Mouse (Mus musculus) ES-E14 (cell line): ENCODE measurements around the gene Nyx. TPM values are rescaled to one million over a fixed set of nuclear protein-coding genes. Genes with fewer than 3 reads are reported as not detected.

Source experiments
- DNase-seq: peaks from one replicate; pipeline ENCODE4 v3.0.0-alpha.2; 2013; ENCODE audit warnings: low read depth, low spot score
- H3K27ac ChIP-seq: 2 replicates; pipeline ENCODE4 v1.5.1; 2012; ENCODE audit warnings: low read depth, mild to moderate bottlenecking, low read length, moderate library complexity, mixed read lengths; ENCODE audit not compliant: poor library complexity, insufficient read depth, severe bottlenecking
- H3K36me3 ChIP-seq: 2 replicates; pipeline ENCODE4 v1.6.1; 2012; ENCODE audit warnings: mild to moderate bottlenecking, low read length, moderate library complexity, mixed read lengths; ENCODE audit not compliant: control insufficient read depth, poor library complexity, insufficient read depth, severe bottlenecking
- H3K4me1 ChIP-seq, 2 experiments: fragments of 150-350 bp in 1 of 2; sonication (generic) in 1 of 2; 2 replicates each; pipeline ENCODE4 v1.6.1; 2012; ENCODE audit warnings: low read length in 2 of 2, mild to moderate bottlenecking in 1 of 2, mixed read lengths in 1 of 2; ENCODE audit not compliant: control insufficient read depth in 2 of 2, insufficient read depth in 2 of 2, poor library complexity in 1 of 2
- H3K4me3 ChIP-seq, 2 experiments: fragments of 150-350 bp in 1 of 2; sonication (generic) in 1 of 2; 2 replicates each; pipeline ENCODE4 v1.5.1; 2012; ENCODE audit warnings: low read length in 2 of 2, low read depth in 1 of 2, mild to moderate bottlenecking in 1 of 2, mixed read lengths in 1 of 2; ENCODE audit not compliant: insufficient read depth in 1 of 2, poor library complexity in 1 of 2, severe bottlenecking in 1 of 2
- H3K9ac ChIP-seq: 2 replicates; pipeline ENCODE4 v1.6.1; 2012; ENCODE audit warnings: low read depth, mild to moderate bottlenecking, low read length, mixed read lengths; ENCODE audit not compliant: poor library complexity, insufficient read depth, severe bottlenecking
- H3K9me3 ChIP-seq: fragments of 150-350 bp; sonication (generic); 2 replicates; pipeline ENCODE4 v1.6.1; 2012; ENCODE audit warnings: low read depth, mild to moderate bottlenecking, low read length; ENCODE audit not compliant: control insufficient read depth, insufficient read depth
- CHD2 ChIP-seq: IDR thresholded peaks from 2 replicates; pipeline ENCODE4 v1.6.1; 2014; ENCODE audit warnings: mild to moderate bottlenecking, low read depth, low read length, inconsistent platforms
- HCFC1 ChIP-seq: IDR thresholded peaks from 2 replicates; pipeline ENCODE4 v1.6.1; 2012; ENCODE audit warnings: low read length, inconsistent platforms, borderline replicate concordance; ENCODE audit not compliant: insufficient read depth
- MAFK ChIP-seq: IDR thresholded peaks from 2 replicates; pipeline ENCODE4 v1.6.1; 2014; ENCODE audit warnings: mild to moderate bottlenecking, low read depth, low read length, inconsistent platforms; ENCODE audit not compliant: insufficient read depth
- ZC3H11A ChIP-seq: IDR thresholded peaks from 2 replicates; pipeline ENCODE4 v1.6.1; 2012; ENCODE audit warnings: low read depth, mild to moderate bottlenecking, inconsistent platforms, low read length, borderline replicate concordance
- ZNF384 ChIP-seq: IDR thresholded peaks from 2 replicates; pipeline ENCODE4 v1.6.1; 2012; ENCODE audit warnings: low read depth, low read length, inconsistent platforms
- in situ Hi-C, 2 experiments: fragments of 600-800 bp; cut with MboI; formaldehyde crosslinking; loops; one replicate each; pipeline ENCODE4 v1.15.1; 2025; ENCODE audit warnings: low sequenced_read_pairs in 2 of 2, inconsistent platforms in 1 of 2; ENCODE audit not compliant: unreplicated experiment in 2 of 2
- total RNA-seq: library from RNA; depleted of rRNA; stranded (reverse); fragments of 300-350 nt; gene quantifications from 2 replicates; pipeline ENCODE4 v1.2.3, GENCODE M21; 2012

Gene Nyx
- total RNA-seq, 1 experiment, result 0.31 TPM

GRCm38 (mm10) chrX:13458766-13459165 lies 7.1 kb upstream of the Nyx start:
- Histone ChIP-seq H3K36me3 (no peaks in the 10 kb centered on the region), H3K4me3 (no peak overlapping the region), H3K9ac (no peak overlapping the region), H3K27ac (no peak overlapping the region), H3K4me1 (peaks cover 0 to 1% of the 10 kb centered on the region in 2 experiments; a peak in 1 of 4 replicates), H3K9me3 (no peaks in the 10 kb centered on the region)
- in situ Hi-C loops, result loop anchor here (25.0 kb wide), 1 partner anchor 221 kb away; no protein-coding TSS in a partner anchor
- DNase-seq, result no peak
- TF ChIP-seq ZC3H11A (no peak), HCFC1 (no peak), MAFK (no peak), ZNF384 (no peak), CHD2 (no peak)

DNA sequence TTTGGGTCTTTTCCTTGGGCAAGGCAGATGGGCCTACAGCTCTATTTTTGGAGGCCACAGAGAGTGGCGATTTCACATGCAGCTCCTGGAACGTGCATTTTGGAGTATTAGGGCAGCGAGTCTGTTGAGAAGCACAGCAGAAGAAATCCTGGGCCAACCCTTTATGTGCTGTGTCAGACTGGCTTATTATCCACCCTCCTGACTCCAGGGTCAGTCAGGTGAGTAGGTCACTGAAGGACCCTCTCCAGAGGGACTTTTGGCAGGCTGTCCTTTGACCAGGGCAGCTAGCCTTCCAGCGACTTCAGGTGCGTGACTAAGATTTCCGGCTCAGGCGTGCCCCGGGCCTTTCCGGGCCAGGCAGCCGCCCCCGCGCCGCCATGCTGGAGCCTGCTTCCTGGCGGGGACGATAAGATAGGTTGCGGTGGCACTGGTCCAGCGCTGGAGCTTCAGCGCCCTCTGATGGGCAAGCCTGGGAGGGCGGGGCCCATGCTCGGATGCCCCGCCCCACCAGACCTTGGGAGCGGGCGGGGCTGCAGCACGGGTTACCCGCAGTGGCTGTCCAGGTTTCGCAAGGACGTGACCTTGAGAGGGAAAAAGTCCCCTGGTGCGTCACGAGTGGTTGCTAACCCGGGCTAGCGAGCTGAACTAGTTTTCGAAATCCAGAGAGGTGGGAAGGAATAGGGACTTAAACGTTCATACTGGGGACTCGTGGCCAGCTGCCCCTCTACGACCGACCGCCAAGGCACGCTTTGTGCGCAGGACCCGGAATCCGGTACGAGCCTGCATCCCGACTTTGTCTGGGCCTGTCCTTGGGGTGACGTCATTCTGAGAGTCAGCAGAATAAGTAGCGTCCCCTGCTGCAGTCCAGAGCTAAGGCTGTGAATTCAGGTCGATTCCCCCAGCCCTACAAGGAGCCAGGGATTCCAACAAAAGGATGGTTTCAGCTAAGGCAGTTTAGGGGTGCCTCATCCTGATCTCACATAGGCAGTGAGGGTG lies 4.3 kb upstream of the Nyx start:
- Histone ChIP-seq H3K4me3 (peak overlapping the region; percentile 63 to 69), H3K4me1 (peaks cover 0 to 1% of the 10 kb centered on the region in 2 experiments; a peak in 1 of 4 replicates), H3K9me3 (no peaks in the 10 kb centered on the region), H3K9ac (peak overlapping the region; percentile 78), H3K27ac (peak overlapping the region; percentile 97), H3K36me3 (no peaks in the 10 kb centered on the region)
- DNase-seq, result peak; percentile 67
- TF ChIP-seq MAFK, result peak; percentile 86
- no peak for TF ChIP-seq CHD2
- TF ChIP-seq ZNF384, result 0 out of 2 replicates have a peak, but pooled peaks have one; percentile 41
- peak; percentile 72 for TF ChIP-seq ZC3H11A
- in situ Hi-C loops, result loop anchor here (25.0 kb wide), 1 partner anchor 224 kb away; no protein-coding TSS in a partner anchor

DNA sequence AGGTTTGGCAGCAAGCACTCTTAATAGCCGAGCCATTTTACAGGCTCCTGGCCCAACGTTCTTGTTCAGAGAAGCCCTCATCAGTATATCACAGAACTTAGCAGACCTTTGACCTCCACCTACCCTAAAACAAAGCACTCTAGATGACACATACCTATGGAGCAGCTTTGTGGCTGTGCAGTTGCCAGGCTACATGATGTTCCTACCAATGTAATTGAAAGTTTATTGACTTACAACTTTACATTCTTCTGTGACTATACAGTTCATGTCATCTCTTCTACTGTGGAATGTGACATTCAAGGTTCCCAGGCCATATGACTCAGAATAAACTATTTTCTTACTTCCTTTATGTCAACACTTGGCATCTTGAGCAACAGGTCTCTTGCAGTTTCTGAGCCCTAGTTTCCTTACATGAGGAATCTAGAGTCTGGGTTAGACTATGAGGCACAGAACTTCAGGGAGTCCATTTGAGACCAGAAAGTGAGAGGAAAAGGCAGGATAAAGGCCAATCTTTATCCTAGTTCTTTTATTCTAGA lies 2.9 kb upstream of the Nyx start:
- Histone ChIP-seq H3K36me3 (no peaks in the 10 kb centered on the region), H3K9ac (no peak overlapping the region), H3K4me3 (no peak overlapping the region), H3K4me1 (peaks cover 0 to 1% of the 10 kb centered on the region in 2 experiments; a peak in 1 of 4 replicates), H3K27ac (no peak overlapping the region), H3K9me3 (no peaks in the 10 kb centered on the region)
- in situ Hi-C loops, result loop anchor here (25.0 kb wide), 1 partner anchor 226 kb away; no protein-coding TSS in a partner anchor
- DNase-seq, result no peak
- TF ChIP-seq MAFK, result no peak
- TF ChIP-seq ZC3H11A, result no peak

DNA sequence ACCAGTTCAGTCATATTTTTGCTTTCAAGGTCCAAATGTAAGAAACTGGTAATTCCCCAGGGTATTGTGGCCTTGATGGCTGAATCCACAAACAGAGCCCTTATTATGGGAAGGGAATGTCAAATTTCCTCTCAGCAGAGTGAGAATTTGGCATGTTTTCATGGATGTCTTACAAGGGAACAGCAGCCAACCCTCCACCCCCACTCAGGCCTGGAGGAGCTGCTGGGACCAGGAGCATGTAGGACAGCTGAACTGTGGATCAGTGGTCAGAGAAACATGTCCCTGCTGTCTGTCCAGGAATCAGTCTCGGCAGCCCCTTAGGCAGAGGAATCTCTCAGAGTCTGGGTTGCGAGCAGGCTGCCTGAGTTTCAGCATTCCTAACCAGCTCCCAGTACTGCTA lies 771 bp downstream of the Nyx start:
- TF ChIP-seq ZNF384 (no peak), ZC3H11A (no peak), MAFK (no peak), CHD2 (no peak), HCFC1 (no peak)
- Histone ChIP-seq H3K27ac (no peak overlapping the region), H3K9me3 (no peaks in the 10 kb centered on the region), H3K36me3 (no peaks in the 10 kb centered on the region), H3K4me3 (no peak overlapping the region), H3K9ac (no peak overlapping the region), H3K4me1 (0 out of 4 replicates have a peak, but pooled peaks cover 0 to 1% of the 10 kb centered on the region in 2 experiments)
- no peak for DNase-seq
- in situ Hi-C loops, result loop anchor here (25.0 kb wide), 1 partner anchor 229 kb away; no protein-coding TSS in a partner anchor
